ENCODE assay signal across 25 mouse cellular contexts in the genomic region with DNA sequence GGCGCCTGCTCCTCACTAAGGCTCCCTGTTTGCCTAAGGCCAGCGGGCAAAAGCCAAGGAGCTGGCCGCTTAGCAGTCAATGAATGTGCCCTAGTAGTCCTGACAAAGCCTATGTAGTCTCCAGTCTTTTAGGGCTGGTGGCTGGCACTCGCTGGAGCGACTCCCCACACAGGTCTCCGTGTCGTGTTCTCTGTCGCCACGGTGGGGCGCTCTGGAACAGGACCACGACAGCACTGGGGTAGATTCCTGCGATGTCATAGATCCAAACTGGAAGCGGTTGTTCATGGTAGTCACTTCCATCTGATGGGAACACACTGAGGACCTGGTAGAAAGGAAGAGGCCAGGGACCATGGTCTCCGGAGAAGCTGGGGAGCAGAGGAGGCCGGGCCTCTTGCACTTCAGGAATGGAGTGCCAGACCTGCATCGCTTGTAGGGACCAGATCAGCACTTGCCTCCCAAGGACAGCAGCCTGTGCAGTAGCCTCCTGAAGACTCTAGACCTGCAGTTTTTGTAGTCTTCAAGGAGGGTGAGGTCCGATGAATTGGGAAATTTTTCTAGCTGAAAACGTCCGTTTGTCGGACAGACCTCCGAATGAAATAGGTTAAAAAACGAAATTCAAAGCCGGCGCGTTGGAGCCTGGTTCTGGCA. TPM values are rescaled to one million over a fixed set of nuclear protein-coding genes. Genes with fewer than 3 reads are reported as not detected.
DNase-seq lines count a peak whose midpoint lies in the region; ATAC-seq and TF ChIP-seq lines count a peak whose summit lies in the region.
"Not testable (repeated sequence)": the region's sequence is repeated elsewhere in the genome, so short reads cannot be mapped to it uniquely, and the experiment has no call there.
"Had no signal": no experiment of that assay in that cellular context is flagged by ENCODE, and none has a peak within 500 bp of the region (broad histone marks: within the 10 kb centered on the region; RNA-seq: fewer than 3 reads in every experiment).

No protein-coding gene starts in this region.

- H3K27me3 ChIP-seq in E14TG2a.4 (ENCODE audit: insufficient read depth, low read length); midbrain, embryonic 14.5 days (ENCODE audit: control insufficient read depth, insufficient read depth, low read length): not testable (repeated sequence)

- not testable (repeated sequence) for H3K36me3 ChIP-seq in E14TG2a.4 (ENCODE audit: insufficient read depth, low read length); midbrain, embryonic 14.5 days (ENCODE audit: control insufficient read depth, insufficient read depth, low read length)

- not testable (repeated sequence) for H3K4me2 ChIP-seq in midbrain, embryonic 14.5 days (ENCODE audit: low read length)

- ATAC-seq in granulocyte monocyte progenitor cell, adult 5-6 weeks (replicated peaks; ENCODE audit: poor library complexity, severe bottlenecking): peak; percentile 76
- peak; percentile 51 for ATAC-seq in megakaryocyte, adult 5-6 weeks (ENCODE audit: poor library complexity, severe bottlenecking)
- ATAC-seq in midbrain, embryonic 14.5 days (ENCODE audit: low FRiP score, low TSS enrichment): 0 out of 2 replicates have a peak, but pooled peaks have one; percentile 40

- not testable (repeated sequence) for H3K27ac ChIP-seq in midbrain, embryonic 14.5 days (replicated peaks; ENCODE audit: low read depth, low read length)

- H3K4me3 ChIP-seq in E14TG2a.4 (replicated peaks; ENCODE audit: low read length): 0 out of 2 replicates have a peak overlapping the region, but pooled peaks have one; percentile 35
- H3K4me3 ChIP-seq in midbrain, embryonic 14.5 days (replicated peaks; ENCODE audit: low read depth, low read length): not testable (repeated sequence)

- WGBS in midbrain, embryonic 14.5 days: 95% methylated on average over 16 of the region's 25 CpGs

- H3K9ac ChIP-seq in midbrain, embryonic 14.5 days (replicated peaks; ENCODE audit: low read length): not testable (repeated sequence)

- H3K4me1 ChIP-seq in E14TG2a.4 (replicated peaks; ENCODE audit: low read depth, low read length); midbrain, embryonic 14.5 days (ENCODE audit: control insufficient read depth, insufficient read depth, low read length): not testable (repeated sequence)

- DNase-seq in adrenal gland, postnatal 14 days: peak; percentile 2
- DNase-seq in cerebellum, adult 8-10 months: peak; percentile 6
- DNase-seq in cerebellum, postnatal 14 days: peak; percentile 3 to 11
- DNase-seq in midbrain, embryonic 14.5 days: not testable (repeated sequence)

- not testable (repeated sequence) for H3K9me3 ChIP-seq in E14TG2a.4 (ENCODE audit: low read length); midbrain, embryonic 14.5 days (ENCODE audit: control insufficient read depth, low read length)

- peak; percentile 23; the same call in 1 of the 2 replicates for TF ChIP-seq CTCF in E14TG2a.4 (conservative IDR thresholded peaks at IDR 0.05; ENCODE audit: low read length)

RNA-seq across cellular contexts. Expression of gene Gm21762, which starts 7.4 kb away (rescaled TPM):
- total RNA-seq in adrenal gland, postnatal 14 days (2021): not detected in 2 replicates
- total RNA-seq in granulocyte monocyte progenitor cell, adult 5-6 weeks (2014; fragmentation: Nextera tagmentation): not detected in 2 replicates
- total RNA-seq in granulocyte monocyte progenitor cell, adult 5-6 weeks (2017): not detected in 2 replicates
- total RNA-seq in megakaryocyte, adult 5-6 weeks (2015): 0.58 and 1.4 TPM in 2 replicates
- 1.7 and 3.3 TPM in 2 replicates for total RNA-seq in megakaryocyte, adult 5-6 weeks (2017)
- not detected in 2 replicates for polyA plus RNA-seq in midbrain, embryonic 14.5 days (2014; fragmentation: Nextera tagmentation; extraction: Ambion mirVana)
- total RNA-seq: adrenal gland, adult 8-10 months; adrenal gland, postnatal 4 days; forebrain, postnatal 0 days; gastrocnemius, adult 18-20 months; gastrocnemius, postnatal 14 days; heart, adult 8-10 months; heart, postnatal 25 days had no signal
- polyA plus RNA-seq: brain, embryonic 14.5 days; CD4-positive, CD25-positive, alpha-beta regulatory T cell, adult 4 months; embryonic facial prominence, embryonic 13.5 days; forebrain, embryonic 13.5 days; forebrain, postnatal 0 days; gonadal fat pad, adult 2 months; heart, embryonic 12.5 days; heart, embryonic 16.5 days; hindbrain, embryonic 11.5 days; hindbrain, embryonic 15.5 days; intestine, postnatal 0 days; Patski had no signal

RNA-seq across cellular contexts. Expression of gene Gm21731, which starts 15.8 kb away (rescaled TPM):
- not detected in 2 replicates for total RNA-seq in adrenal gland, postnatal 14 days (2021)
- not detected in 2 replicates for total RNA-seq in granulocyte monocyte progenitor cell, adult 5-6 weeks (2014; fragmentation: Nextera tagmentation)
- total RNA-seq in granulocyte monocyte progenitor cell, adult 5-6 weeks (2017): not detected in 2 replicates
- total RNA-seq in megakaryocyte, adult 5-6 weeks (2015): not detected in 2 replicates
- not detected in 2 replicates for total RNA-seq in megakaryocyte, adult 5-6 weeks (2017)
- not detected in 2 replicates for polyA plus RNA-seq in midbrain, embryonic 14.5 days (2014; fragmentation: Nextera tagmentation; extraction: Ambion mirVana)
- total RNA-seq: adrenal gland, adult 8-10 months; adrenal gland, postnatal 4 days; forebrain, postnatal 0 days; gastrocnemius, adult 18-20 months; gastrocnemius, postnatal 14 days; heart, adult 8-10 months; heart, postnatal 25 days had no signal
- polyA plus RNA-seq: brain, embryonic 14.5 days; CD4-positive, CD25-positive, alpha-beta regulatory T cell, adult 4 months; embryonic facial prominence, embryonic 13.5 days; forebrain, embryonic 13.5 days; forebrain, postnatal 0 days; gonadal fat pad, adult 2 months; heart, embryonic 12.5 days; heart, embryonic 16.5 days; hindbrain, embryonic 11.5 days; hindbrain, embryonic 15.5 days; intestine, postnatal 0 days; Patski had no signal

RNA-seq across cellular contexts. Expression of gene AF067061, which starts 39.8 kb away (rescaled TPM):
- total RNA-seq in adrenal gland, postnatal 14 days (2021): not detected in 2 replicates
- total RNA-seq in granulocyte monocyte progenitor cell, adult 5-6 weeks (2014; fragmentation: Nextera tagmentation): not detected in 2 replicates
- not detected in 2 replicates for total RNA-seq in granulocyte monocyte progenitor cell, adult 5-6 weeks (2017)
- not detected in 2 replicates for total RNA-seq in megakaryocyte, adult 5-6 weeks (2015)
- total RNA-seq in megakaryocyte, adult 5-6 weeks (2017): not detected in 2 replicates
- polyA plus RNA-seq in midbrain, embryonic 14.5 days (2014; fragmentation: Nextera tagmentation; extraction: Ambion mirVana): not detected in 2 replicates
- total RNA-seq: adrenal gland, adult 8-10 months; adrenal gland, postnatal 4 days; forebrain, postnatal 0 days; gastrocnemius, adult 18-20 months; gastrocnemius, postnatal 14 days; heart, adult 8-10 months; heart, postnatal 25 days had no signal
- polyA plus RNA-seq: brain, embryonic 14.5 days; CD4-positive, CD25-positive, alpha-beta regulatory T cell, adult 4 months; embryonic facial prominence, embryonic 13.5 days; forebrain, embryonic 13.5 days; forebrain, postnatal 0 days; gonadal fat pad, adult 2 months; heart, embryonic 12.5 days; heart, embryonic 16.5 days; hindbrain, embryonic 11.5 days; hindbrain, embryonic 15.5 days; intestine, postnatal 0 days had no signal

RNA-seq across cellular contexts. Expression of gene Gm21818, which starts 50.9 kb away (rescaled TPM):
- not detected in 2 replicates for total RNA-seq in adrenal gland, postnatal 14 days (2021)
- not detected in 2 replicates for total RNA-seq in granulocyte monocyte progenitor cell, adult 5-6 weeks (2014; fragmentation: Nextera tagmentation)
- total RNA-seq in granulocyte monocyte progenitor cell, adult 5-6 weeks (2017): not detected in 2 replicates
- total RNA-seq in megakaryocyte, adult 5-6 weeks (2015): not detected in 2 replicates
- not detected in 2 replicates for total RNA-seq in megakaryocyte, adult 5-6 weeks (2017)
- not detected in 2 replicates for polyA plus RNA-seq in midbrain, embryonic 14.5 days (2014; fragmentation: Nextera tagmentation; extraction: Ambion mirVana)
- total RNA-seq: adrenal gland, adult 8-10 months; adrenal gland, postnatal 4 days; forebrain, postnatal 0 days; gastrocnemius, adult 18-20 months; gastrocnemius, postnatal 14 days; heart, adult 8-10 months; heart, postnatal 25 days had no signal
- polyA plus RNA-seq: brain, embryonic 14.5 days; CD4-positive, CD25-positive, alpha-beta regulatory T cell, adult 4 months; embryonic facial prominence, embryonic 13.5 days; forebrain, embryonic 13.5 days; forebrain, postnatal 0 days; gonadal fat pad, adult 2 months; heart, embryonic 12.5 days; heart, embryonic 16.5 days; hindbrain, embryonic 11.5 days; hindbrain, embryonic 15.5 days; intestine, postnatal 0 days; Patski had no signal
